Mouse (Mus musculus) heart, adult 2 months (tissue): ENCODE measurements around the gene Cntn2.

ENCODE experiments used
- CTCF ChIP-seq: fragments of 200-600 bp; IDR thresholded peaks from 2 replicates; pipeline ENCODE4 v1.8.1; 2022; ENCODE audit warnings: antibody characterized with exemption, mild to moderate bottlenecking, moderate library complexity
- EP300 ChIP-seq: fragments of 200-500 bp; IDR thresholded peaks from 2 replicates; pipeline ENCODE4 v1.6.1; 2011; ENCODE audit warnings: low read depth, low read length, control low read depth; ENCODE audit not compliant: insufficient read depth
- POLR2A ChIP-seq: fragments of 200-500 bp; IDR thresholded peaks from 2 replicates; pipeline ENCODE4 v1.6.1; 2011; ENCODE audit warnings: mild to moderate bottlenecking, low read depth, low read length, control low read depth; ENCODE audit not compliant: insufficient read depth

DNA sequence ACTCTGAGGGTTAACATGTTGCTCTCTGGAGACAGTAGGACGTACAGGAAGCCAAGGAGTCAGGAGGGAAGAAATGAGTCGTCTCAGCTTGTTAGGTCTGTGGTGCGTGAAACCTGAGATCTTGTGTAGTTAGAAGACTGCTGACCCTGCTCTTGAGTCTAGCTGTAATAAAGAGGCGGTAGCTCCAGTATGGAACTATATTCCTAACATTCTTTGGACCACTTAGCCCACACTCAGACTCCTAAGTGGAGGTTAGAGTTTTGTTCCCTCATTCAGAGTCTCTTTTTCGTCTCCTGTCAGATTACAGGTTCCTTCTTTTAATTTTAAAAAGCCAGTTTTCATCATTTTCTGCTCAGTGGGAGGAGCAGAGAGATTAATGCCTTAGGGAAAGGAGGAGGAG is 78.4 kb downstream of the Cntn2 start:
- TF ChIP-seq EP300 = no peak
- no peak for TF ChIP-seq CTCF
- TF ChIP-seq POLR2A = no peak
